Mouse (Mus musculus) midbrain, embryonic 16.5 days (tissue): Measurements from ENCODE around the gene Sclt1. TPM values are rescaled to one million over a fixed set of nuclear protein-coding genes. Genes with fewer than 3 reads are reported as not detected.

Experiments used
- polyA plus RNA-seq: library from polyadenylated mRNA; unstranded; fragments of >200 nt; fragmentation: Nextera tagmentation; extraction: Ambion mirVana; gene quantifications from 2 replicates; pipeline ENCODE4 v1.2.1, GENCODE M21; 2015

The Sclt1 gene
- polyA plus RNA-seq, 1 experiment from 2014 or later: 17.1 TPM

Other genes starting within 250 kb of the Sclt1 start
- gene Jade1, start 186.8 kb downstream of the Sclt1 start, polyA plus RNA-seq: 13.2 and 14.2 TPM in 2 replicates
- gene D3Ertd751e, start 97 bp upstream of the Sclt1 start, polyA plus RNA-seq: 8.2 and 9.8 TPM in 2 replicates